Mouse (Mus musculus) spleen, postnatal 10 days (tissue): ENCODE results near the gene Efcab5.
"Not testable (repeated sequence)": the region's sequence is repeated elsewhere in the genome, so short reads cannot be mapped to it uniquely, and the experiment has no call there.

Source experiments
- DNase-seq, 2 experiments: peaks; one replicate each; pipeline ENCODE4 v3.0.0; 2021 to 2022; ENCODE audit warnings: low spot score in 2 of 2

Efcab5 gene

GRCm38 (mm10) chr11:77179771-77180170, 9.0 kb downstream of the Efcab5 start:
- DNase-seq, result no peak

GRCm38 (mm10) chr11:77174531-77174930, 14.2 kb downstream of the Efcab5 start:
- DNase-seq, result no peak

DNA sequence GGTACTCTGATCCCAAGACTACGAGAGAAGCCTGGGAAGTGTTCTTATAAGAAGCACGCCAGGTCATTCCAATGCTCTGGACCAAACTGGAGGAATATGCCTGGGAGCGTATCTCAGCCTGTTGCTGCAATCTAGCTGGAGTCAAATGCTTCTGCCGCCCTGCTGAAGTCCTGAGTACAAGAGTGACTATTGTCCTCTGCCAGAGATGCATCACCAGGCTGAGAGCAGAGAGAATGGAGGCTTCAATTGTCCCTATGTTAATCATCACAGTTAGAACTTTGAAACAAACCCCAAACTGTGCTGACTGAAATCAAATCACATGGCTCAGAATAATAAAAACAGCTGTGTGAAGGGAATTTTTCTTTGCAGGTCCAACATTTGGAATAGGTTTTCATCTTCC, 15.0 kb downstream of the Efcab5 start:
- no peak for DNase-seq

DNA sequence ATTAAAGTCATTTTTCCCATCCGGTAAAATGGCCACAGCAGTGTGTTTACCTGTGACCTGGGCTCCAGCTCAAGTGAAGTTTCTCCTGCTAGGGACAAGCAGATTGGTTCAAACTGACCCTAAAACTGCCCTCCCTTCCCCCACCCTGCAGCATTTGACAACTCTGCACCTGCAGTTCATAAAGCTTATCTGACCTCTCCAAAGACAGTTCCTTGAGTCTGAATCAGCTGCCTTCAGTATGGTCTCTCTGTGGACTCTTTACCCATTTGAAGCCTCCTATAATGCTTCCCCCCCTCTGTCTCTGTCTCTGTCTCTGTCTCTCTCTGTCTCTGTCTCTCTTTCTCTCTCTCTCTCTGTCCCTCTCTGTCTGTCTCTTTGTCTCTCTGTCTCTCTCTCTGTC, 28.0 kb downstream of the Efcab5 start:
- DNase-seq, result no peak

DNA sequence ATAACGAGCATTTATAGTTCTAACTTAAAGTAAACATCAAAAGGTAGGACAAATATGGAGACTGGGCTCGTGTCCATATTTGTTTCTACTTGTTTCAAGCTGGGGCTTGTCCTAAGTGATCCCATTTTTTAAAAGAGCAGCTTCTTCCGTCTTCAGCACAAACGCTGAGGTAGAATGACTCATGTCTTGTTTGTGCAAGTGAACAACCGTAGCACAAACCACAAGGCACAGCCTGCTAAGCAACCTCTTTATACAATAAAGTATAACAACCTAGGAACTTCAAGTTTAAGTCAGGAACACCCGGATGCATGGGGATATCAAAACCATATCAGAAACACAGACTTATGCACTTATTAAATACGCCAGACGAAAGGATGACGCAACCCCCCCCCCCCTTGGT, 28.4 kb downstream of the Efcab5 start:
- no peak for DNase-seq

DNA sequence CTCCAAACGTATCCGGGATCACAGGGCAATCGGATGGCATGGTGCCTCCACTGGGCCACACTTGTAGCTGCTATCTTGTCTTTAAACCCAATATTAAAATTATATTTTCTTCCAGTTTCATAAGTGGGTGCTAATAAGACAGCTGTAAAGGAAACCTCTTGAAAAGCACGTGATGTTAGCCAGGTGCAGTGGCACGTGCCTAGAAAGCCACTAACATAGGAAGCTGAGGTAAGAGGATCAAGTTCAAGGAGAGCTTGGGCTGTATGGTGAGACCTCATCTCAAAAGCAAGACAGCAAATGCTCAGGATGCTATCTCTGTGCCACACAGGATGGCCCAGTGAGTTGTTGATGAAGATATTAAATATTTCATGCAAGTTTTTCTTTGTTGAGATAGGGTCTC, 34.6 kb downstream of the Efcab5 start:
- DNase-seq, result no peak

DNA sequence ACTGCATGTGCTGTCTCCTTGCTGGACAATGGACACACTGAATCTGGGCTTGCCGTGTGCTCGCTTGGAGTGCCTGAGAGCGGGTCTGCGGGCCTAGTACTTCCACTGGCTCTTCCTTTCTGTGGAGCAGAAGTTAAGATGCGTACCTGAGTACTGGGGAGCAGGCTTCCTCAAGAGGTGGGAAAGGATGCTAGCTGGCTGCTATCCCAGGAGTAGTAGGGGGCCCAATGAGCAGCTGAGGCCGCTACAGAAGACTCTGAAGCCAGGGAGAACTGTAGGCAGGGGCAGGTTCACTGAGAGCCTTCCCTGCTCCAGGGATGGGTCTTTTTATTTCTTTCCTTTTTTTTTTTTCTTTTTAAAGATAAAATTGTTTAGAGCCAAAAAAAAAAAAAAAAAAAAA, 38.0 kb downstream of the Efcab5 start:
- DNase-seq, result no peak

GRCm38 (mm10) chr11:77149783-77150630, 38.8 kb downstream of the Efcab5 start:
- DNase-seq, result not testable (repeated sequence)

GRCm38 (mm10) chr11:77148774-77149173, 40.0 kb downstream of the Efcab5 start:
- no peak for DNase-seq

DNA sequence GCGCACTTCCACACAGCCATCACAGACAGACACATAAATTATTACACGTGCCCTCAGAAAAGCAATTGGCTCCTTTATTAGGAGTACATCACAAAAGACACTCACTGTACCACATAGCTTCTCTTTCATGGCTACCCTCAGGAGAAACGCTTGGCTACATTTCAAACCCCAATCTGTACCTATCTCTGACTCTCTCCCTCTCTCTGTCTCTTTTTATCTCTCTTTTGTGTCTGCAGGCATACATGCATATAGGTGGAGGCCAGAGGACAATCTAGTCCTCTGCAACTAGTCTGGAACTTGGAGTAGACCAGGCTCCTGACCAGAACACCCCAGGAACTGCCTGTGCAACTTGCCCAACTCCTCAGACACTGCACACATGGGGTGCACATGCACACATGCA, 41.0 kb downstream of the Efcab5 start:
- DNase-seq, result no peak

DNA sequence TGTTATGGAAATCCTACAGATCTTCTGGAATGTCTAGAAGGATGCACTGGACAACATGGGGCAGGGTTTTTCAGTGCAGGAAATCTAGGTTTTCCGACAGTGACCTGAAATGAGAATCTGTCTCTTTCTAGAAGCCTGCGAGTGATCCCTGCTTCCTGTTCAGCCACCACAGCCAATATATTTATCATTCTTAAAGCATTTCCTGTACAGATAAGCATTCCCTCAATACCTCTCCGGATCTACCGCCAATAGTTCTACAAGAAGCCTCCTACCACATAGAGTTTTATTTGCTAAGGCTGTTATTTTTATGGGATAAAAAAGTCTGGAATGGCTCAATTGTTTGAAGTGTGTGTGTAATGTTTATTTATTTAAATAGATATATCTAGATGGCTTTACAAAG, 43.3 kb downstream of the Efcab5 start:
- DNase-seq, result no peak

DNA sequence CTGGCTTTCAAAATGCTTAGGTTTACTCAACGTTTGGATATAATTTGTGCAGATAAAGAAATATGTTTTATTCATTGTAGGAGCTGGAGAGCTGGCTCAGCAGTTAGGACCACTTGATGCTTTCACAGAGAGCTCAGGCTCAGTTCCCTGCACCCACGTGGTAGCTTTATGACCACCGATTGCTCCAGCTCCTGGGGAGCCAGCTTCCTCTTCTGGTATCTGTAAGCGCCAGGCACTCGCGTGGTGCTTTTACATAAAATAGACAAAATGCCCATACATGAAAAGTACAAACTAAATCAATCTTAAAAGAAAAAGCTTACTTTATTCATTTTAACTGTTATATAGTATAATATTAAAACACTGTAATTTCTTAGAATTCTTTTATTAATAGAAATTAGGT, 46.8 kb downstream of the Efcab5 start:
- DNase-seq, result no peak

GRCm38 (mm10) chr11:77139976-77140375, 48.8 kb downstream of the Efcab5 start:
- DNase-seq, result no peak

- no peak for DNase-seq
Measured at GRCm38 (mm10) chr11:77133450-77133849, 55.3 kb downstream of the Efcab5 start.

DNA sequence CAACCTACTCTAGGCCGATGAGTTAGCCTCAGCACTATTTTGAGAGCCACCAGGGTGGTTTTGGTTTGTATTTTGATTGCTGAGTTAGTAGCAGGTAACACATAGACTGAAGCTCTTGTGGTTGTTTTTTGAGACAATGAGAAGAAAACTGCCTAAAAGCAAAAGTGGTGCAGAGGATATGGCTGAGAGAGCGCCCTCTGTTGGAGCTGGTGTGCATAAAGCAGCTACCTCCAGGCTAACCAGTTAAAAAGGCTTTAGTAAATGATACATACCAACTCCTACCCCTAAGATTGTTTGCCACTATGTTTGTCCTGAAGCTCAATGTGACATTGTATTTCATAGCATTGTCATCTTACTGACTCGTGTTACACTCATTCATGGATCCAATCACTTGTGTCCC, 56.2 kb downstream of the Efcab5 start:
- peak in 1 of 2 experiments; percentile 56 for DNase-seq

DNA sequence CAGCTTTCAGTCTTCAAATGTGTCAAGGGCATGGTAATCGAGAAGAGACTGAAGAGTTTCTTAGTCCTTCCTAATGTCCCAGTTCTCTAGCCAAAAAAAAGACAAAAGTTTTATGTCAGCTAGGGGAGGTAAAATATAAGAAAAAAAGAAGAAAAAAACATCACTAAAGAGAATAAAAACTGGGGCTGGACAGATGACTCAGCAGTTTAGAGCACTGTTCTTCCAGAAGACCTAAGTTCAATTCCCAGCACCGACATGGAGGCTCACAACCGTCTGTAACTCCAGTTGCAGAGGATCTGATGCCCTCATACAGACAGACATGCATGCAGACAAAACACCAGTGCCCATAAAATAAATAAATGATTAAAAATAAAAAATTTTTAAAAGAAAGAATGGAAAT, 60.2 kb downstream of the Efcab5 start:
- DNase-seq, result no peak

DNA sequence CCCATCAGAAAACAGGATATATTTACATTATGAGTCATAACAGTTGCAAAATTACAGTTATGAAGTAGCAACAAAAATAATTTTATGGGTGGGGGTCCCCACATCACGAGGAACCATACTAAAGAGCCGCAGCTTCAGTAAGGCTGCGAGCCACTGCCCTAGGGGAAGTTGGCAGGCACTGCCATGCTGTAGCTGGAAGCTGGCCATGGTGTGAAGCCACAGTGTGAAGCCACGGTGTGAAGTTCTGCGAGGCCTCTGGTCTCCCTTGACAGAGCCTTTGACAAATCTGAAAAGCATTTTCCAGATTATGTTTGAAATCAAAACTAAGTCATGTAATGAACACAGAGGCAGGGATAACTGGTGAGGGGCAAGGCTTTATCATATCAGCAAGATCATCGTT, 77.6 kb downstream of the Efcab5 start:
- DNase-seq, result no peak

DNA sequence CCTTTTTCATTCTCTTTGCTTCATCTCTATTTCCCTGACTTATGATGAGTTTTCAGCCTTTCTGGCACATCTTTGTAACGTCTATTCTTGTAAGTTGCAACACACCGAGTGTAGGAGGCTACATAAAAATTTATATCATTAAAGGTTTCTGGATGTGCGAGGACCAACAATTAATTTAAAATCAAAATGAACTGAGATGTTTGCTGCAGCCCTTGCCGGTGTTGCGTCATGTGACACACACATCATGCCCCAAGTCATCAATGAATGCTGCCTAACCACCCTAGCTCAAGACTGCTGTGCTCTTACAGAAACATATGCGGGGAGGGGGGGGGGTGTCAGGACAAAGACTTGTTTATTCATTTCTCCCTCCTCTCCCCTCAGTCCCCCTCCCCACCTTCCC, 80.3 kb downstream of the Efcab5 start:
- no peak for DNase-seq

GRCm38 (mm10) chr11:77107872-77108271, 80.9 kb downstream of the Efcab5 start:
- not testable (repeated sequence) for DNase-seq

DNA sequence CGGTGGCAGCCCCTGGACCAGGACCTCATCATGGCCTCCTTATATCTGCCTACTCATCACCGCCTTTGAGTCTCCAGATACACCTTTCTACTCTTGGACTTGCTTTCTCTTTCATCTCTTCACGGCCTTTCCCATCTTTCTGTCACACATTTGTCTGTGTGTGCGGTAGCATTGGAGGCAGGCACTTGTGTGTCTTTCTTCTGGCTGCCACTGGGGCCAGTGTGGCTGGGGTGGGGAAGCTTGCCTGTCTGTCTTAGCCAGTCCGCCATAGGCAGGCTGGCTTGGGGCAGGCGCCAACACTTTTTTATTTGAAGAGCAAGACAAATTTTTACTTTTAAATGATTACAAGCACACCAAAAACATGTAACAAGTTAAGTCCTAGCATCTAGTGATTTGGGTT, 81.8 kb downstream of the Efcab5 start:
- no peak for DNase-seq

GRCm38 (mm10) chr11:77100137-77100937, 88.4 kb downstream of the Efcab5 start:
- peak; percentile 82 to 87 for DNase-seq

DNA sequence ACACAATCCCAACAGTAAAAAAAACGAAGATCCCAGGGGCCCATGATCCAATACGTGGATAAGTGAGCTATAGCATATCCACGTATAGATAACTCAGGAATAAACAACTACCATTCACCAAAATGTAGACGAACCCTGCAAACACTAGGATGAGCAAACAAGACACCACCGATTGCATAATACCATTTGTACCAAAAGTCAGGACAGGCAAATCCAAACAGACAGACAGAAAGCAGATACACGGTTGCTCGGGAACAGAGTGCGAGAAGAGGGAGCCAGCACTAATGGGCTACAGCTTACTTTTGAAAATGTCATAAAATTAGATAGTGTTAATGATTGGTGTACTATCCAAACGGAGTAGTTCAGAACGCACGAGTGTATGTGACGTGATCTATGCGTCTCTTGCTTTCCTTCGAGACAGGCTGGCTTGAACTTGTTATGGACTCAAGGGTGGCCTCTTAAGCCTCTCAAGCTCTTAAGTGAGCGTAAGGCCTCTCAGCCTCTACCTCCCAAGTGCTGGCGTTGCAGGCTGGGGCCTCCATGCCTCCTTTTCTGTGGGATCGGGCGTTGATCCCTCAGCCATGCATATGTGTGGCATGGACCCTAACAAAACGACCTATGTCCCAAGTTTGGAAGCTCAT, 90.3 kb downstream of the Efcab5 start:
- no peak for DNase-seq

GRCm38 (mm10) chr11:77096991-77097390, 91.8 kb downstream of the Efcab5 start:
- DNase-seq, result no peak
